Mouse (Mus musculus) G1E (cell line): ENCODE data around the gene Synpo2l. TPM values are rescaled to one million over a fixed set of nuclear protein-coding genes. Genes with fewer than 3 reads are reported as not detected.

Experiments used
- ATAC-seq: 2 replicates; pipeline ENCODE4 v1.8.0; 2016; ENCODE audit warnings: mild to moderate bottlenecking; ENCODE audit not compliant: insufficient number of reproducible peaks, poor library complexity, low FRiP score, severe bottlenecking; ENCODE audit errors: extremely low read depth
- DNase-seq: peaks from one replicate; pipeline ENCODE4 v3.0.0; 2012; ENCODE audit warnings: low spot score
- H3K27me3 ChIP-seq: 2 replicates; pipeline ENCODE4 v1.6.1; 2012; ENCODE audit warnings: mild to moderate bottlenecking, low read length, inconsistent platforms; ENCODE audit not compliant: insufficient read depth
- H3K36me3 ChIP-seq: replicated peaks from 2 replicates; pipeline ENCODE3; 2012; ENCODE audit warnings: mild to moderate bottlenecking, inconsistent platforms
- H3K4me1 ChIP-seq: 2 replicates; pipeline ENCODE4 v1.6.1; 2012; ENCODE audit warnings: low read depth, low read length, inconsistent platforms, mixed read lengths; ENCODE audit not compliant: insufficient read depth
- H3K4me3 ChIP-seq: 2 replicates; pipeline ENCODE4 v1.5.1; 2012; ENCODE audit warnings: low read depth, mild to moderate bottlenecking, inconsistent platforms, low read length, moderate library complexity, mixed read lengths
- H3K9me3 ChIP-seq: replicated peaks from 2 replicates; pipeline ENCODE4 v1.6.1; 2012; ENCODE audit warnings: inconsistent platforms
- CTCF ChIP-seq: IDR thresholded peaks from 2 replicates; pipeline ENCODE4 v1.5.1; 2012; ENCODE audit warnings: low read depth, low read length, inconsistent platforms, mixed read lengths
- GATA1 ChIP-seq: IDR thresholded peaks from 2 replicates; pipeline ENCODE4 v1.6.1; 2012; ENCODE audit warnings: borderline replicate concordance, low read length, inconsistent platforms, mixed read lengths
- GATA2 ChIP-seq: IDR thresholded peaks from 2 replicates; pipeline ENCODE4 v1.6.1; 2012; ENCODE audit warnings: low read depth, low read length, inconsistent platforms, borderline replicate concordance
- POLR2AphosphoS5 ChIP-seq: IDR thresholded peaks from 2 replicates; pipeline ENCODE4 v1.6.1; 2012; ENCODE audit warnings: low read depth, low read length, inconsistent platforms; ENCODE audit not compliant: insufficient replicate concordance
- TAL1 ChIP-seq: conservative IDR thresholded peaks from 2 replicates; pipeline ENCODE4 v1.6.1; 2012; ENCODE audit warnings: low read depth, low read length, inconsistent platforms, mixed read lengths
- polyA plus RNA-seq: library from polyadenylated mRNA; stranded (reverse); fragments of >175 nt; gene quantifications from 2 replicates; pipeline ENCODE4 v1.2.3, GENCODE M21; 2012
- total RNA-seq, 2 experiments: library from RNA; stranded (forward) in 1 of 2; stranded (reverse) in 1 of 2; fragments of 200-1000 nt in 1 of 2; fragments of >200 nt in 1 of 2; fragmentation: Nextera tagmentation in 1 of 2; gene quantifications; 2 replicates each; pipeline ENCODE4 v1.2.3; 2014 to 2017

Gene Synpo2l
- total and polyA plus RNA-seq, 3 experiments, result 0.04 to 0.23 (median 0.11) TPM

- Histone ChIP-seq H3K9me3 (no peaks in the 10 kb centered on the region), H3K27me3 (no peaks in the 10 kb centered on the region), H3K4me1 (peaks cover 67% of the 10 kb centered on the region), H3K36me3 (peaks cover 46% of the 10 kb centered on the region), H3K4me3 (peak overlapping the region; percentile 92)
- TF ChIP-seq GATA1, result no peak
- no peak for TF ChIP-seq GATA2
- TF ChIP-seq TAL1, result no peak
- TF ChIP-seq CTCF, result no peak
- TF ChIP-seq POLR2AphosphoS5, result no peak
- ATAC-seq, result no peak
- DNase-seq, result no peak
Observed at GRCm38 (mm10) chr14:20702096-20702740, 34.1 kb upstream of the Synpo2l start.

GRCm38 (mm10) chr14:20701554-20701953 lies 33.4 kb upstream of the Synpo2l start:
- H3K9me3 ChIP-seq, result no peaks in the 10 kb centered on the region
- TF ChIP-seq GATA2 (no peak), GATA1 (no peak), CTCF (no peak)
- ATAC-seq (no peak), DNase-seq (no peak)
- peaks cover 52% of the 10 kb centered on the region for H3K36me3 ChIP-seq
- peak overlapping the region; percentile 92 for H3K4me3 ChIP-seq
- no peaks in the 10 kb centered on the region for H3K27me3 ChIP-seq
- H3K4me1 ChIP-seq, result peaks cover 67% of the 10 kb centered on the region

DNA sequence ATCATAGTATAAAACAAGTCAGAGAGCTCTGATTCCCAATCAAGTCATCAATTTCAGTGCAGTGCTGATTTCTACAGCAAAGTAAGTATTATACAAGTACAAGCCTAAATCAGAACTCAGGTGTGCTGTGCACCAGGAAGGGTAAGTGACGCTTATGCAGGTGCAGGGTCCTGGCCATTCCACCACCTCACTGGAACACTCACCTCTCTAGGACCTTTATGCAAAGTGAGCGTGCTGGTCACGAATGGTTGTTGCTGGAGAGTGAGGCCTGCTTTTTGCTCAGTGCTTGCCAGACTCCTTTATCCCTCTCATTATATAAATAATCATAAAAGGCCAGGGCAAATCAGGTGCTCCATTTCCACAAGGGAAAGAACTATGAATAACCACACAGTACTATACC lies 32.2 kb upstream of the Synpo2l start:
- no peak for ATAC-seq
- no peak for DNase-seq
- Histone ChIP-seq H3K4me3 (peak overlapping the region; percentile 34; the same call in 1 of the 2 replicates), H3K4me1 (peaks cover 75% of the 10 kb centered on the region), H3K36me3 (peaks cover 61% of the 10 kb centered on the region), H3K27me3 (no peaks in the 10 kb centered on the region), H3K9me3 (no peaks in the 10 kb centered on the region)
- TF ChIP-seq POLR2AphosphoS5 (no peak), GATA1 (no peak), GATA2 (no peak), CTCF (no peak), TAL1 (no peak)

- TF ChIP-seq TAL1 (peak; percentile 23; the same call in 1 of the 2 replicates), CTCF (no peak)
- DNase-seq (no peak), ATAC-seq (no peak)
- Histone ChIP-seq H3K9me3 (no peaks in the 10 kb centered on the region), H3K36me3 (peaks cover 63% of the 10 kb centered on the region), H3K4me3 (no peak overlapping the region; the same call in 1 of the 2 replicates), H3K4me1 (peaks cover 75% of the 10 kb centered on the region), H3K27me3 (no peaks in the 10 kb centered on the region)
Observed at GRCm38 (mm10) chr14:20698515-20698914, 30.4 kb upstream of the Synpo2l start.

- Histone ChIP-seq H3K4me1 (peaks cover 82% of the 10 kb centered on the region), H3K4me3 (no peak overlapping the region; the same call in 1 of the 2 replicates), H3K9me3 (no peaks in the 10 kb centered on the region), H3K36me3 (peaks cover 78% of the 10 kb centered on the region), H3K27me3 (no peaks in the 10 kb centered on the region)
- peak; percentile 41 for ATAC-seq
- no peak for DNase-seq
- TF ChIP-seq GATA2, result no peak
- TF ChIP-seq CTCF, result 0 out of 2 replicates have a peak, but pooled peaks have one; percentile 13
- no peak for TF ChIP-seq POLR2AphosphoS5
Observed at GRCm38 (mm10) chr14:20696986-20697385, 28.8 kb upstream of the Synpo2l start.

GRCm38 (mm10) chr14:20695761-20696520 lies 27.8 kb upstream of the Synpo2l start:
- Histone ChIP-seq H3K27me3 (no peaks in the 10 kb centered on the region), H3K4me3 (peak overlapping the region; percentile 81), H3K9me3 (no peaks in the 10 kb centered on the region), H3K36me3 (peaks cover 88% of the 10 kb centered on the region), H3K4me1 (peaks cover 78% of the 10 kb centered on the region)
- TF ChIP-seq POLR2AphosphoS5, result no peak
- no peak for TF ChIP-seq GATA1
- no peak for TF ChIP-seq CTCF
- DNase-seq, result no peak
- no peak for ATAC-seq
